Mouse (Mus musculus) brain, embryonic 14.5 days (tissue): ENCODE results near the gene M1ap.

Source experiments
- CTCF ChIP-seq: fragments of 200-500 bp; IDR thresholded peaks from 2 replicates; pipeline ENCODE4 v1.5.1; 2012; ENCODE audit warnings: inconsistent platforms, mild to moderate bottlenecking, moderate library complexity, borderline replicate concordance; ENCODE audit not compliant: insufficient read depth, insufficient read length; ENCODE audit errors: extremely low read depth
- POLR2A ChIP-seq: fragments of 200-500 bp; IDR thresholded peaks from 2 replicates; pipeline ENCODE4 v1.6.1; 2012; ENCODE audit warnings: mild to moderate bottlenecking, inconsistent platforms, borderline replicate concordance; ENCODE audit not compliant: poor library complexity, insufficient read depth, insufficient read length, severe bottlenecking; ENCODE audit errors: extremely low read depth

- TF ChIP-seq CTCF (no peak), POLR2A (no peak)
These were observed 91.9 kb downstream of the M1ap start for GRCm38 (mm10) chr6:83038496-83039012.
